Mouse (Mus musculus) embryonic fibroblast, embryonic 13.5 days (primary cell): Measurements from ENCODE around the gene Pcsk1n.

Experiments
- CTCF ChIP-seq: IDR thresholded peaks from 2 replicates; pipeline ENCODE4 v1.5.1; 2011; ENCODE audit warnings: mild to moderate bottlenecking, control low read depth, low read length, moderate library complexity, borderline replicate concordance; ENCODE audit not compliant: insufficient read depth
- POLR2A ChIP-seq: IDR thresholded peaks from 2 replicates; pipeline ENCODE4 v1.6.1; 2011; ENCODE audit warnings: low read depth, mild to moderate bottlenecking, control low read depth, low read length, moderate library complexity

DNA sequence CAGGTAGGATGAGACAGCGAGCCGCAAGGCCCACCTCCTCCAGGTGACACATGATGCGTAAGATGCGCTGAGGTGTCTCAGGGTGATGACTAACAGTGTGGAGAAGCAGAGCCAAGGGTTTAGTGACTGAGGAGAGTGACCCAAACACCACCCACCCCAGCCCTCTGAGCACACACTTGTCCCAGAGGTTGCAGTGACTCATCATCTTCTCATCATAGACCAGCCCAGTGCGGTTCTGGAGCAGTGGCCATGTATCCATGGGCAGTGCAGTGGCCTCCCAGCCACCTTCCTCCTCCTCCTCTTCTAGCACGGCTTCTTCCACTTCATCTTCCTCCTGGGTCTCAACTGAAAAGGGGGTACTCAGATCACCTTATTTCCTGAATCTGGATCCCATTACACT, 18.0 kb downstream of the Pcsk1n start:
- TF ChIP-seq CTCF (no peak), POLR2A (no peak)
